Mouse (Mus musculus) liver, adult 2 months (tissue): ENCODE measurements at regions not wholly inside any gene's neighbourhood (a gene's known extent, or its start where the extent isn't known, plus 50 kb on each side); places are given as distances from the start of the nearest gene placed in this dataset.

Source experiments
- DNase-seq: peaks from one replicate; pipeline ENCODE4 v3.0.0-alpha.2; 2011; ENCODE audit warnings: low read depth, low spot score; ENCODE audit errors: extremely low read depth
- H3K27ac ChIP-seq: fragments of 200-500 bp; replicated peaks from 2 replicates; pipeline ENCODE4 v1.5.1; 2012; ENCODE audit warnings: low read depth, mild to moderate bottlenecking, control low read depth, inconsistent platforms, low read length; ENCODE audit not compliant: insufficient read depth
- H3K27me3 ChIP-seq: fragments of 200-500 bp; 2 replicates; pipeline ENCODE4 v1.6.1; 2012; ENCODE audit warnings: mild to moderate bottlenecking, moderate library complexity, low read length, inconsistent platforms; ENCODE audit not compliant: control insufficient read depth, insufficient read depth
- H3K36me3 ChIP-seq: fragments of 200-500 bp; 2 replicates; pipeline ENCODE4 v1.6.1; 2012; ENCODE audit warnings: low read length, inconsistent platforms; ENCODE audit not compliant: control insufficient read depth, insufficient read depth
- H3K4me1 ChIP-seq: fragments of 200-500 bp; 2 replicates; pipeline ENCODE4 v1.6.1; 2011; ENCODE audit warnings: low read length; ENCODE audit not compliant: control insufficient read depth, insufficient read depth
- H3K4me3 ChIP-seq: fragments of 200-500 bp; 2 replicates; pipeline ENCODE4 v1.5.1; 2011; ENCODE audit warnings: low read depth, mild to moderate bottlenecking, control low read depth, low read length, moderate library complexity; ENCODE audit not compliant: insufficient read depth
- H3K79me2 ChIP-seq: fragments of 200-500 bp; 2 replicates; pipeline ENCODE4 v1.6.1; 2012; ENCODE audit warnings: inconsistent platforms, mild to moderate bottlenecking, low read length, moderate library complexity; ENCODE audit not compliant: control insufficient read depth, insufficient read depth
- H3K9ac ChIP-seq: fragments of 200-500 bp; 2 replicates; pipeline ENCODE4 v1.6.1; 2012; ENCODE audit warnings: low read depth, mild to moderate bottlenecking, control low read depth, inconsistent platforms, low read length
- CTCF ChIP-seq: fragments of 200-500 bp; IDR thresholded peaks from 2 replicates; pipeline ENCODE4 v1.5.1; 2011; ENCODE audit warnings: low read depth, low read length, control low read depth
- POLR2A ChIP-seq: fragments of 200-500 bp; IDR thresholded peaks from 2 replicates; pipeline ENCODE4 v1.6.1; 2011; ENCODE audit warnings: low read length, control low read depth; ENCODE audit not compliant: insufficient read depth; ENCODE audit errors: extremely low read depth
- WGBS: fragments of 180-500 bp; shearing (Covaris S2); methylation state at CpG from one replicate; pipeline ENCODE4 v1.1.7; 2018; 5-methylcytosine and 5-hydroxymethylcytosine counted together

DNA sequence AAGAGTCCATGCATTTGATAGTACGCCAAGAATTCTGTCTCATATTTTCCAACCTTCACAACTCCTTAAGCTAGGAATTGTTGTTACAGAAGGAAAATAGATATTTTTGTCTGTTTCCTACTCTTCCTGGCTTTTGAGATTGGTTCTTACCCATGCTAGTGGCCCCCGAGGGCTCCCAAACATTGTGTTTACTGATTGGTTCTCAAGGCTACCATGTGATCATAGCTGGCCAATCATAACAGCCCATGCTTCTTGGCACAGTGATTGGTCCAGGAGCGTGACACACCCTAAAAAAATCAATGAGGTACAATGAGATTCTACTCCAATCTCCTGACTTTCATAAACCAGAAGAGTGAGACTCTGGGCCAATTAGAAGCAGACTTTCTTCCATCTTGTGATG lies 150.0 kb downstream of the Csl start:
- Histone ChIP-seq H3K36me3 (no peaks in the 10 kb centered on the region), H3K9ac (no peak overlapping the region), H3K27me3 (no peaks in the 10 kb centered on the region), H3K79me2 (no peaks in the 10 kb centered on the region), H3K4me3 (no peak overlapping the region), H3K27ac (no peak overlapping the region), H3K4me1 (peaks cover under 1% of the 10 kb centered on the region; the same call in 1 of the 2 replicates)
- peak; percentile 25 for DNase-seq
- TF ChIP-seq CTCF (no peak), POLR2A (no peak)
- WGBS = 92% methylated on average over 3 of the region's 3 CpGs

DNA sequence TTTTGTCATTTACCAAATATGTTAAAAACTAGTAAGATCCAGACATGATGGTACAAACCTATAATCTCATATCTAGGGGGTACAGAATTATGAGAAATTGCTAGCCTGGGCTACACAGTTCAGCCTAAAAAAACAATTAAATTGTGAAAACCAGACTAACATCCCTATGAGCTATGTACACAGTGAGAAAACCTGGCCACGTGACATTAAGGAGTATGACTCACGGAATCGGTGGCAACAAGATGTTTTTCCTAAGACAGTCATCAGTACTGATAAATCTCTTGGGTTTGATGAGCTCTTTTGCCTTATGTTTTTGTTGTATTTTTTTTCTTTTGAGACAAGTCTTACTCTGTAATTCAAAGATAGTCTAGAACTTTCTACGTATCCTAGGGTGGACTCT lies 148.6 kb downstream of the Csl start:
- no peak overlapping the region for H3K9ac ChIP-seq
- H3K79me2 ChIP-seq = no peaks in the 10 kb centered on the region
- H3K4me3 ChIP-seq = no peak overlapping the region
- DNase-seq = no peak
- no peaks in the 10 kb centered on the region for H3K36me3 ChIP-seq
- no peaks in the 10 kb centered on the region for H3K27me3 ChIP-seq
- WGBS = 87% methylated on average over 4 of the region's 4 CpGs
- TF ChIP-seq CTCF = no peak
- TF ChIP-seq POLR2A = no peak
- H3K27ac ChIP-seq = no peak overlapping the region
- no peaks in the 10 kb centered on the region for H3K4me1 ChIP-seq

GRCm38 (mm10) chr10:99614392-99615249 lies 144.8 kb downstream of the Csl start:
- no peaks in the 10 kb centered on the region for H3K79me2 ChIP-seq
- 60% methylated on average over 7 of the region's 7 CpGs for WGBS
- no peaks in the 10 kb centered on the region for H3K4me1 ChIP-seq
- TF ChIP-seq POLR2A (no peak), CTCF (no peak)
- no peak for DNase-seq
- H3K4me3 ChIP-seq = no peak overlapping the region
- H3K27ac ChIP-seq = no peak overlapping the region
- no peaks in the 10 kb centered on the region for H3K27me3 ChIP-seq
- no peaks in the 10 kb centered on the region for H3K36me3 ChIP-seq
- H3K9ac ChIP-seq = no peak overlapping the region

DNA sequence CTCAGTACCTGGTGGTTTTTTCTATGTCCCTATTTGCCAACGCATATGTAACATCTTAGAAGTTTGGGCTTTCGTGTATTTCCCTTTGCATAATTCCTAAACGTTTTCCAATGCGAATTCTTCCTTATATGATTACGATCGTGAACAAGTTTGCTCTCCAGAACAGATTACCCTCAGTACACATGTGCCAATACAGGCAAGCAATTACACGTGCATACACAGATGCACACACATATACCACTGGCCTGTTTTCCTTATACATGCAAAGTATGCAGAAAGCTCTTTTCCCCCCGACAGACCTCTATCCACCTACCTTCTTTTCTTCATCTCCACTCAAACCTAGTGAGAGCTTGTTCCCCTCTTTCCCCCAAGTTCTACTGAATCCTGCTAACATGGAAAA lies 144.1 kb downstream of the Csl start:
- H3K27me3 ChIP-seq = no peaks in the 10 kb centered on the region
- H3K79me2 ChIP-seq = no peaks in the 10 kb centered on the region
- no peak for TF ChIP-seq POLR2A
- TF ChIP-seq CTCF = no peak
- no peak for DNase-seq
- H3K27ac ChIP-seq = no peak overlapping the region
- no peaks in the 10 kb centered on the region for H3K4me1 ChIP-seq
- H3K9ac ChIP-seq = no peak overlapping the region
- H3K4me3 ChIP-seq = no peak overlapping the region
- 79% methylated on average over 8 of the region's 8 CpGs for WGBS
- no peaks in the 10 kb centered on the region for H3K36me3 ChIP-seq

- H3K4me1 ChIP-seq = no peaks in the 10 kb centered on the region
- no peaks in the 10 kb centered on the region for H3K36me3 ChIP-seq
- H3K27me3 ChIP-seq = no peaks in the 10 kb centered on the region
- 16% methylated on average over 6 of the region's 6 CpGs for WGBS
- no peak overlapping the region for H3K9ac ChIP-seq
- no peak overlapping the region for H3K4me3 ChIP-seq
- H3K79me2 ChIP-seq = no peaks in the 10 kb centered on the region
- peak; percentile 98 for TF ChIP-seq CTCF
- no peak for TF ChIP-seq POLR2A
- no peak overlapping the region for H3K27ac ChIP-seq
- peak; percentile 73 for DNase-seq
These were observed 143.7 kb downstream of the Csl start for GRCm38 (mm10) chr10:99615779-99616178.

- WGBS = 83% methylated on average over 3 of the region's 3 CpGs
- Histone ChIP-seq H3K4me3 (no peak overlapping the region), H3K27ac (no peak overlapping the region), H3K4me1 (no peaks in the 10 kb centered on the region), H3K27me3 (no peaks in the 10 kb centered on the region), H3K9ac (no peak overlapping the region), H3K79me2 (no peaks in the 10 kb centered on the region), H3K36me3 (no peaks in the 10 kb centered on the region)
- no peak for DNase-seq
- no peak for TF ChIP-seq CTCF
- no peak for TF ChIP-seq POLR2A
These were observed 141.8 kb downstream of the Csl start for GRCm38 (mm10) chr10:99617623-99618022.
